Mouse (Mus musculus): Measurements from ENCODE around the gene Ms4a13. TPM values are rescaled to one million over a fixed set of nuclear protein-coding genes. Genes with fewer than 3 reads are reported as not detected.

The Ms4a13 gene
- polyA plus RNA-seq, 1 experiment from 2014 or later: not detected

Other genes starting within 250 kb of the Ms4a13 start
- 21.3 and 24.6 TPM in 2 replicates for gene Ccdc86, start 247.5 kb downstream of the Ms4a13 start, polyA plus RNA-seq (2014; fragmentation: Nextera tagmentation; extraction: Ambion mirVana)
- gene Ms4a10, start 222.1 kb downstream of the Ms4a13 start, polyA plus RNA-seq (2014; fragmentation: Nextera tagmentation; extraction: Ambion mirVana): 0.52 TPM in 1 of 2 replicates, not detected in the other
- not detected in 2 replicates for gene Ms4a15, start 203.5 kb downstream of the Ms4a13 start, polyA plus RNA-seq (2014; fragmentation: Nextera tagmentation; extraction: Ambion mirVana)
- gene Ms4a18, start 178.7 kb downstream of the Ms4a13 start, polyA plus RNA-seq (2014; fragmentation: Nextera tagmentation; extraction: Ambion mirVana): 0.35 TPM in 1 of 2 replicates, not detected in the other
- gene Ms4a8a, start 115.6 kb downstream of the Ms4a13 start, polyA plus RNA-seq (2014; fragmentation: Nextera tagmentation; extraction: Ambion mirVana): 9.1 and 9.8 TPM in 2 replicates
- gene 1700017D01Rik, start 65.9 kb downstream of the Ms4a13 start, polyA plus RNA-seq (2014; fragmentation: Nextera tagmentation; extraction: Ambion mirVana): not detected in 2 replicates
- gene 1700025F22Rik, start 31.4 kb downstream of the Ms4a13 start, polyA plus RNA-seq (2014; fragmentation: Nextera tagmentation; extraction: Ambion mirVana): not detected in 2 replicates
- gene Ms4a12, start 35.7 kb upstream of the Ms4a13 start, polyA plus RNA-seq (2014; fragmentation: Nextera tagmentation; extraction: Ambion mirVana): not detected in 2 replicates
- 0.12 TPM in 1 of 2 replicates, not detected in the other for gene Ms4a1, start 69.5 kb upstream of the Ms4a13 start, polyA plus RNA-seq (2014; fragmentation: Nextera tagmentation; extraction: Ambion mirVana)
- gene Ms4a5, start 87.1 kb upstream of the Ms4a13 start, polyA plus RNA-seq (2014; fragmentation: Nextera tagmentation; extraction: Ambion mirVana): not detected in 2 replicates
- 0.08 TPM in 1 of 2 replicates, not detected in the other for gene Ms4a14, start 117.7 kb upstream of the Ms4a13 start, polyA plus RNA-seq (2014; fragmentation: Nextera tagmentation; extraction: Ambion mirVana)
- gene Ms4a7, start 139.4 kb upstream of the Ms4a13 start, polyA plus RNA-seq (2014; fragmentation: Nextera tagmentation; extraction: Ambion mirVana): 6.0 and 6.7 TPM in 2 replicates
- gene Ms4a4a, start 178.8 kb upstream of the Ms4a13 start, polyA plus RNA-seq (2014; fragmentation: Nextera tagmentation; extraction: Ambion mirVana): 7.2 and 7.9 TPM in 2 replicates
- 0.61 and 1.0 TPM in 2 replicates for gene Ms4a4c, start 208.0 kb upstream of the Ms4a13 start, polyA plus RNA-seq (2014; fragmentation: Nextera tagmentation; extraction: Ambion mirVana)
- gene Ms4a4b, start 246.8 kb upstream of the Ms4a13 start, polyA plus RNA-seq (2014; fragmentation: Nextera tagmentation; extraction: Ambion mirVana): 0.35 and 0.77 TPM in 2 replicates

Measured in stomach, embryonic 14.5 days (tissue).